In the genomic region with DNA sequence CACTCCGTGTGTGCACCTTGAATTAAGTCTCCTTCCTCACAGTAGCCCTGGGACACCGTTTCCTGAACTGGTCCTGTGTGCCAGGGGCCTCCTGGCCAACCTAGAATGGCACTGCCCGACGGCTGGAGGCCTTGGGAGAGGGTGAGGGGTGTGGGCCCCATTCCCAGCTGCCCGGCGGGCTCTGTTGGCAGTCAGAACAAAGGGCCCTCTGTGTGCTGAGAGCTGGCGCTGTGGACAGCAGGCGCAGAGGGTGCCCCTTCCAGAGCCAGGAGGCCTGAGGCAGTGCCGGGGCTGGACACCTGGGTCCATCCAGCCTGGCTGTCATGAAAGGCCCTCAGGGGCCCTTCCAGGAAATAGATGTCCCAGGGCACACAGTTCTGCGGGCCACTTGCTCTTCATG, we compare ENCODE assay signal across 12 mouse cellular contexts. TPM values are rescaled to one million over a fixed set of nuclear protein-coding genes. Genes with fewer than 3 reads are reported as not detected.
A peak's percentile ranks its signal among the peaks of the same experiment; 100 is the strongest.
DNase-seq lines count a peak whose midpoint lies in the region; ATAC-seq lines count a peak whose summit lies in the region.
"Had no signal": no experiment of that assay in that cellular context is flagged by ENCODE, and none has a peak within 500 bp of the region (broad histone marks: within the 10 kb centered on the region; RNA-seq: fewer than 3 reads in every experiment).

No protein-coding gene starts in this region.

- no peaks in the 10 kb centered on the region for H3K27me3 ChIP-seq in intestine, embryonic 15.5 days (replicated peaks)
- no peaks in the 10 kb centered on the region for H3K27me3 ChIP-seq in limb, embryonic 15.5 days
- H3K27me3 ChIP-seq: Patski had no signal

- H3K9ac ChIP-seq in intestine, embryonic 15.5 days = no peak overlapping the region
- H3K9ac ChIP-seq in limb, embryonic 15.5 days = no peak overlapping the region
- H3K9ac ChIP-seq: liver, embryonic 14.5 days had no signal

- no peak overlapping the region for H3K4me3 ChIP-seq in intestine, embryonic 15.5 days (replicated peaks)
- no peak overlapping the region for H3K4me3 ChIP-seq in limb, embryonic 15.5 days
- H3K4me3 ChIP-seq: heart, adult 2 months had no signal

- ATAC-seq in intestine, embryonic 15.5 days = peak; percentile 31; the same call in 1 of the 2 replicates
- no peak for ATAC-seq in limb, embryonic 15.5 days (ENCODE audit: insufficient number of reproducible peaks, low FRiP score, low TSS enrichment, low read depth)
- ATAC-seq: Patski had no signal

- no peak overlapping the region for H3K27ac ChIP-seq in intestine, embryonic 15.5 days
- peak overlapping the region; percentile 8; the same call in 1 of the 2 replicates for H3K27ac ChIP-seq in limb, embryonic 15.5 days
- H3K27ac ChIP-seq: heart, adult 2 months; liver, embryonic 14.5 days had no signal

- H3K36me3 ChIP-seq in intestine, embryonic 15.5 days = no peaks in the 10 kb centered on the region
- H3K36me3 ChIP-seq in limb, embryonic 15.5 days = no peaks in the 10 kb centered on the region

- WGBS in intestine, embryonic 15.5 days = 75% methylated on average over 10 of the region's 10 CpGs
- 66% methylated on average over 10 of the region's 10 CpGs for WGBS in limb, embryonic 15.5 days

- DNase-seq in Muller cell, postnatal 12 days (ENCODE audit: inconsistent ontology term) = peak; percentile 93
- DNase-seq in cerebellum, adult 9-11 months = peak; percentile 62
- no peak for DNase-seq in kidney, postnatal 4 days
- DNase-seq in adrenal gland, postnatal 14 days = no peak
- no peak for DNase-seq in embryo, embryonic 10.5 days (ENCODE audit: low spot score)
- no peak for DNase-seq in adrenal gland, adult 8-10 months

- H3K9me3 ChIP-seq in intestine, embryonic 15.5 days = no peaks in the 10 kb centered on the region
- no peaks in the 10 kb centered on the region for H3K9me3 ChIP-seq in limb, embryonic 15.5 days

- 0 out of 2 replicates have a peak, but pooled peaks cover 2% of the 10 kb centered on the region for H3K4me1 ChIP-seq in intestine, embryonic 15.5 days (replicated peaks)
- peaks cover 16% of the 10 kb centered on the region for H3K4me1 ChIP-seq in limb, embryonic 15.5 days

- no peak overlapping the region for H3K4me2 ChIP-seq in intestine, embryonic 15.5 days (replicated peaks)
- no peak overlapping the region for H3K4me2 ChIP-seq in limb, embryonic 15.5 days

RNA-seq across cellular contexts. Expression of a gene that starts 9.8 kb away (rescaled TPM):
- 8.4 and 16.0 TPM in 2 replicates for polyA plus RNA-seq in intestine, embryonic 15.5 days (2015; fragmentation: Nextera tagmentation; extraction: Ambion mirVana)
- polyA plus RNA-seq in limb, embryonic 15.5 days (2015; fragmentation: Nextera tagmentation; extraction: Ambion mirVana) = 5.0 and 5.1 TPM in 2 replicates
- total RNA-seq in adrenal gland, postnatal 14 days (2021) = 4.9 and 85.2 TPM in 2 replicates
- 1 to 10 TPM in 1 of 4 experiments, under 1 TPM in 3; 0.31 to 2.2 (median 0.74) TPM for total RNA-seq in adrenal gland, adult 8-10 months (2022)
- total RNA-seq: common myeloid progenitor, adult 5-6 weeks had no signal

RNA-seq across cellular contexts. Expression of a gene that starts 20.0 kb away (rescaled TPM):
- 0.82 and 1.9 TPM in 2 replicates for polyA plus RNA-seq in intestine, embryonic 15.5 days (2015; fragmentation: Nextera tagmentation; extraction: Ambion mirVana)
- polyA plus RNA-seq in limb, embryonic 15.5 days (2015; fragmentation: Nextera tagmentation; extraction: Ambion mirVana) = 2.8 TPM in 2 replicates
- 0.34 and 0.41 TPM in 2 replicates for total RNA-seq in adrenal gland, postnatal 14 days (2021)
- under 1 TPM in 1 of 4 experiments, not detected in 3; 0.74 TPM for total RNA-seq in adrenal gland, adult 8-10 months (2022)
- total RNA-seq: common myeloid progenitor, adult 5-6 weeks; heart, adult 2 months had no signal
- polyA plus RNA-seq: heart, adult 2 months had no signal

RNA-seq across cellular contexts. Expression of a gene that starts 24.4 kb away (rescaled TPM):
- 334 and 335 TPM in 2 replicates for polyA plus RNA-seq in intestine, embryonic 15.5 days (2015; fragmentation: Nextera tagmentation; extraction: Ambion mirVana)
- polyA plus RNA-seq in limb, embryonic 15.5 days (2015; fragmentation: Nextera tagmentation; extraction: Ambion mirVana) = 385 and 394 TPM in 2 replicates
- 249 and 284 TPM in 2 replicates for total RNA-seq in adrenal gland, postnatal 14 days (2021)
- 100 to 1,000 TPM; 229 to 382 (median 295) TPM for total RNA-seq in adrenal gland, adult 8-10 months (2022)

RNA-seq across cellular contexts. Expression of a gene that starts 50.5 kb away (rescaled TPM):
- polyA plus RNA-seq in intestine, embryonic 15.5 days (2015; fragmentation: Nextera tagmentation; extraction: Ambion mirVana) = 34.7 and 37.5 TPM in 2 replicates
- 13.6 and 23.6 TPM in 2 replicates for polyA plus RNA-seq in limb, embryonic 15.5 days (2015; fragmentation: Nextera tagmentation; extraction: Ambion mirVana)
- 8.3 and 8.7 TPM in 2 replicates for total RNA-seq in adrenal gland, postnatal 14 days (2021)
- 1 to 10 TPM; 5.0 to 7.7 (median 6.2) TPM for total RNA-seq in adrenal gland, adult 8-10 months (2022)
- total RNA-seq: common myeloid progenitor, adult 5-6 weeks had no signal

RNA-seq across cellular contexts. Expression of a gene that starts 50.7 kb away (rescaled TPM):
- polyA plus RNA-seq in intestine, embryonic 15.5 days (2015; fragmentation: Nextera tagmentation; extraction: Ambion mirVana) = 8.9 and 11.2 TPM in 2 replicates
- polyA plus RNA-seq in limb, embryonic 15.5 days (2015; fragmentation: Nextera tagmentation; extraction: Ambion mirVana) = 26.6 and 38.2 TPM in 2 replicates
- total RNA-seq in adrenal gland, postnatal 14 days (2021) = 22.8 and 25.9 TPM in 2 replicates
- 10 to 100 TPM; 25.0 to 41.2 (median 29.8) TPM for total RNA-seq in adrenal gland, adult 8-10 months (2022)

Comparison
In these comparisons a context has a peak if more than half of its experiments do, and no peak if none do; other contexts are left out.
1. DNase-seq: peak in Muller cell, postnatal 12 days (single experiment) and cerebellum, adult 9-11 months (single experiment); none in kidney, postnatal 4 days (0 of 2), adrenal gland, postnatal 14 days (single experiment), embryo, embryonic 10.5 days (single experiment) and adrenal gland, adult 8-10 months (single experiment).